Mouse (Mus musculus) heart, adult 2 months (tissue): Measurements from ENCODE around the gene A4gnt. TPM values are rescaled to one million over a fixed set of nuclear protein-coding genes. Genes with fewer than 3 reads are reported as not detected.
A peak's percentile ranks its signal among the peaks of the same experiment; 100 is the strongest.

Source experiments
- DNase-seq, 2 experiments: peaks; one replicate each; pipeline ENCODE4 v3.0.0; 2021
- H3K27ac ChIP-seq: fragments of 200-600 bp; 2 replicates; pipeline ENCODE4 v1.8.1; 2022
- H3K27me3 ChIP-seq: fragments of 200-500 bp; 2 replicates; pipeline ENCODE4 v1.6.1; 2012; ENCODE audit warnings: mild to moderate bottlenecking, low read length, inconsistent platforms, mixed read lengths; ENCODE audit not compliant: control insufficient read depth, insufficient read depth
- H3K36me3 ChIP-seq: fragments of 200-500 bp; 2 replicates; pipeline ENCODE4 v1.6.1; 2012; ENCODE audit warnings: low read length, inconsistent platforms; ENCODE audit not compliant: control insufficient read depth, insufficient read depth
- H3K4me1 ChIP-seq: fragments of 200-500 bp; 2 replicates; pipeline ENCODE4 v1.6.1; 2011; ENCODE audit warnings: low read length; ENCODE audit not compliant: control insufficient read depth, insufficient read depth
- H3K4me3 ChIP-seq: fragments of 200-600 bp; 2 replicates; pipeline ENCODE4 v1.8.1; 2022
- H3K79me2 ChIP-seq: fragments of 200-500 bp; replicated peaks from 2 replicates; pipeline ENCODE4 v1.6.1; 2012; ENCODE audit warnings: mild to moderate bottlenecking, inconsistent platforms, low read length, moderate library complexity, mixed read lengths; ENCODE audit not compliant: control insufficient read depth, insufficient read depth
- H3K9ac ChIP-seq: fragments of 200-500 bp; 2 replicates; pipeline ENCODE4 v1.6.1; 2012; ENCODE audit warnings: low read depth, mild to moderate bottlenecking, control low read depth, inconsistent platforms, low read length, mixed read lengths
- CTCF ChIP-seq: fragments of 200-600 bp; IDR thresholded peaks from 2 replicates; pipeline ENCODE4 v1.8.1; 2022; ENCODE audit warnings: antibody characterized with exemption, mild to moderate bottlenecking, moderate library complexity
- EP300 ChIP-seq: fragments of 200-500 bp; IDR thresholded peaks from 2 replicates; pipeline ENCODE4 v1.6.1; 2011; ENCODE audit warnings: low read depth, low read length, control low read depth; ENCODE audit not compliant: insufficient read depth
- POLR2A ChIP-seq: fragments of 200-500 bp; IDR thresholded peaks from 2 replicates; pipeline ENCODE4 v1.6.1; 2011; ENCODE audit warnings: mild to moderate bottlenecking, low read depth, low read length, control low read depth; ENCODE audit not compliant: insufficient read depth
- WGBS: fragments of 180-500 bp; shearing (Covaris S2); methylation state at CpG from one replicate; pipeline ENCODE4 v1.1.7; 2018; 5-methylcytosine and 5-hydroxymethylcytosine counted together
- intact Hi-C: fragments of 180-260 bp; cut with DNase I; formaldehyde crosslinking; loops from one replicate; pipeline ENCODE4 v1.15.1; 2025
- polyA plus RNA-seq: library from polyadenylated mRNA; depleted of rRNA; stranded (reverse); fragments of >200 nt; gene quantifications from 2 replicates; pipeline ENCODE4 v1.2.3, GENCODE M21; 2012
- total RNA-seq, 2 experiments: library from RNA; stranded (reverse); gene quantifications; 2 replicates each; pipeline ENCODE4 v1.2.3; 2021

A4gnt gene
- total and polyA plus RNA-seq, 3 experiments, result not detected

- peak; percentile 20 to 39 for DNase-seq
- Histone ChIP-seq H3K9ac (peak overlapping the region; percentile 29), H3K27ac (peak overlapping the region; percentile 80), H3K36me3 (no peaks in the 10 kb centered on the region), H3K4me3 (peak overlapping the region; percentile 60), H3K79me2 (no peaks in the 10 kb centered on the region), H3K4me1 (0 out of 2 replicates have a peak, but pooled peaks cover 1% of the 10 kb centered on the region), H3K27me3 (no peaks in the 10 kb centered on the region)
- TF ChIP-seq POLR2A (no peak), EP300 (no peak), CTCF (no peak)
- 2% methylated on average over 11 of the region's 11 CpGs for WGBS
- intact Hi-C loops, result no loop called here
Measured at GRCm38 (mm10) chr9:99630071-99630470, 17.8 kb downstream of the A4gnt start.

GRCm38 (mm10) chr9:99630528-99631125 is 18.3 kb downstream of the A4gnt start:
- no peak for DNase-seq
- Histone ChIP-seq H3K4me3 (peak overlapping the region; percentile 60), H3K9ac (peak overlapping the region; percentile 29; the same call in 1 of the 2 replicates), H3K4me1 (0 out of 2 replicates have a peak, but pooled peaks cover 1% of the 10 kb centered on the region), H3K27ac (peak overlapping the region; percentile 80; the same call in 1 of the 2 replicates), H3K79me2 (no peaks in the 10 kb centered on the region), H3K36me3 (no peaks in the 10 kb centered on the region), H3K27me3 (no peaks in the 10 kb centered on the region)
- 68% methylated on average over 9 of the region's 9 CpGs for WGBS
- TF ChIP-seq CTCF (no peak), EP300 (no peak)
- intact Hi-C loops, result no loop called here

GRCm38 (mm10) chr9:99631781-99632180 is 19.5 kb downstream of the A4gnt start:
- WGBS, result 60% methylated on average over 2 of the region's 2 CpGs
- Histone ChIP-seq H3K27me3 (no peaks in the 10 kb centered on the region), H3K36me3 (no peaks in the 10 kb centered on the region), H3K4me1 (0 out of 2 replicates have a peak, but pooled peaks cover 1% of the 10 kb centered on the region), H3K4me3 (peak overlapping the region; percentile 17; the same call in 1 of the 2 replicates), H3K79me2 (no peaks in the 10 kb centered on the region), H3K9ac (no peak overlapping the region), H3K27ac (no peak overlapping the region)
- intact Hi-C loops, result no loop called here
- TF ChIP-seq EP300, result no peak
- TF ChIP-seq CTCF, result no peak
- DNase-seq, result no peak

- no peaks in the 10 kb centered on the region for H3K79me2 ChIP-seq
- TF ChIP-seq CTCF, result peak; percentile 33
- TF ChIP-seq POLR2A, result no peak
- 0 out of 2 replicates have a peak, but pooled peaks cover 1% of the 10 kb centered on the region for H3K4me1 ChIP-seq
- no peaks in the 10 kb centered on the region for H3K27me3 ChIP-seq
- intact Hi-C loops, result no loop called here
- no peak overlapping the region for H3K9ac ChIP-seq
- no peak for DNase-seq
- H3K36me3 ChIP-seq, result no peaks in the 10 kb centered on the region
- peak overlapping the region; percentile 17; the same call in 1 of the 2 replicates for H3K4me3 ChIP-seq
- WGBS, result 62% methylated on average over 8 of the region's 8 CpGs
- H3K27ac ChIP-seq, result no peak overlapping the region
Measured at GRCm38 (mm10) chr9:99632264-99632663, 20.0 kb downstream of the A4gnt start.

GRCm38 (mm10) chr9:99636776-99637175 is 24.5 kb downstream of the A4gnt start:
- Histone ChIP-seq H3K27me3 (no peaks in the 10 kb centered on the region), H3K4me3 (no peak overlapping the region), H3K4me1 (no peaks in the 10 kb centered on the region), H3K36me3 (no peaks in the 10 kb centered on the region), H3K9ac (no peak overlapping the region), H3K79me2 (no peaks in the 10 kb centered on the region), H3K27ac (no peak overlapping the region)
- WGBS, result 94% methylated on average over 1 of the region's 1 CpGs
- intact Hi-C loops, result no loop called here
- DNase-seq, result no peak
- TF ChIP-seq CTCF (no peak), EP300 (no peak), POLR2A (no peak)

- H3K4me3 ChIP-seq, result no peak overlapping the region
- no peak for DNase-seq
- WGBS, result 96% methylated on average over 17 of the region's 17 CpGs
- H3K27me3 ChIP-seq, result no peaks in the 10 kb centered on the region
- intact Hi-C loops, result no loop called here
- no peaks in the 10 kb centered on the region for H3K4me1 ChIP-seq
- TF ChIP-seq CTCF, result no peak
- TF ChIP-seq EP300, result no peak
- no peak for TF ChIP-seq POLR2A
- H3K79me2 ChIP-seq, result no peaks in the 10 kb centered on the region
- H3K9ac ChIP-seq, result no peak overlapping the region
- H3K36me3 ChIP-seq, result no peaks in the 10 kb centered on the region
- H3K27ac ChIP-seq, result no peak overlapping the region
Measured at GRCm38 (mm10) chr9:99637227-99637626, 24.9 kb downstream of the A4gnt start.

GRCm38 (mm10) chr9:99637736-99638135 is 25.4 kb downstream of the A4gnt start:
- DNase-seq, result no peak
- Histone ChIP-seq H3K36me3 (no peaks in the 10 kb centered on the region), H3K27ac (no peak overlapping the region), H3K4me1 (no peaks in the 10 kb centered on the region), H3K27me3 (no peaks in the 10 kb centered on the region), H3K4me3 (no peak overlapping the region), H3K9ac (no peak overlapping the region), H3K79me2 (no peaks in the 10 kb centered on the region)
- no peak for TF ChIP-seq POLR2A
- TF ChIP-seq EP300, result no peak
- intact Hi-C loops, result no loop called here
- 94% methylated on average over 13 of the region's 13 CpGs for WGBS
